Mouse (Mus musculus): ENCODE results near the gene Zfp820.
A peak's percentile ranks its signal among the peaks of the same experiment; 100 is the strongest.
"Not testable (repeated sequence)": the region's sequence is repeated elsewhere in the genome, so short reads cannot be mapped to it uniquely, and the experiment has no call there.

The Zfp820 gene

DNA sequence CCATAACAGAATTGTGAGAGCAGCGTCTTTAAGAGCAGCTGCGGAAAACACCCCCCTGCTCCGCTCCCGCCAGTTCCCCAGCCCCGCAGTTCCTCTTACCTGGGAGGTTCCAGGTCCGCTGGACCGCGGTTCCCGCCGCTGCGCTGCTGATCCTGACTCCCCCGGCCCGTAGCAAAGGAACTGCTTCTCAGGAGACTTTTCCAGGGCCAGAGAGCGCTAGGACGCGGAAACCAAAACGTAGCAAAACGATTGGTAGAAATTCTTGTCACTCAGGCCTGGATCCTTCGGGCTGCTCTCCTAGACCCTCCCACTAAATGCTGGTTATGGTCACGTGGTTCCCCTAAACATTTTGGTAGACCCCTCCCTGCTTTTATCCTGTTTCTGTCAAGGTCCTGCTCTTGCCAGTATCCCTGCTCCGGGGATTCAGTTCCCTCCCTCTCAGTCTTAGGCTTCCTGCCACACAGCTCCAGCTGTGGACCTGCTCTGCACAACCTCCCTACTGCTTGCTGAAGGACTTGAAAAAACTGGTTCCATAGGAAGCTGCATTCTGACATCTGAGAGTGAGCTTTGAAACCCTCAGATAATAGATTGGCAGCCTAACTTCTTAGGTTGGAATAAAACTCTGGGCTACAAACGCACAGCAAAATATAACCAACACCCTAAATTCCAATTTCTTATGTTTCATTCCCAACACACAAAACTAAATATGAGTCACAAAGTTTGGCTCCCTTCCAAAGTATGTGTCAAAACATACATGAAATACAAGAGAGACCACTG lies at the start of gene Zfp820:
Zfp820 (minus strand) TSS at position 228 of the 777 bp plus-strand sequence.
- peak; percentile 62 for DNase-seq

DNA sequence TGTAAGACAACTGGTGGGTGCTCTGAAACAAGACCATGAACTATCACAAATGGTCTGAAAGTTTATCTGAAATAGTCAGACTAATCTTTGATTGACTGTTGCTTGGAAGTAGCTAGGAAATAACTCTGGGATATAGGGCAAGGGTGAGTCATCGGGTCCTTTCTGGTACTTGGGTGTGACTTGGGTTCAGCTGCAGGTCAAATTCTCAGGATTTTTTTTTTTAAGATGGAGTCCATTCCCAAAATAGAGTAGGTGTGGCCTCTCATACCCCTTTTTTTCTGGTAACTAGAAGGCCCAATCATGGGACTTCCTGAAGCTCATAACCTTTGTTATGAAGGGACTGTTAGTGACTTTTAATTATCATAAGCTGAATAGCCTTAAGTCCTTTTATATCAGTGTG lies 25.7 kb upstream of the Zfp820 start:
- DNase-seq = no peak

GRCm38 (mm10) chr17:21846322-21846582 lies 680 bp upstream of the Zfp820 start:
- DNase-seq = not testable (repeated sequence)

DNA sequence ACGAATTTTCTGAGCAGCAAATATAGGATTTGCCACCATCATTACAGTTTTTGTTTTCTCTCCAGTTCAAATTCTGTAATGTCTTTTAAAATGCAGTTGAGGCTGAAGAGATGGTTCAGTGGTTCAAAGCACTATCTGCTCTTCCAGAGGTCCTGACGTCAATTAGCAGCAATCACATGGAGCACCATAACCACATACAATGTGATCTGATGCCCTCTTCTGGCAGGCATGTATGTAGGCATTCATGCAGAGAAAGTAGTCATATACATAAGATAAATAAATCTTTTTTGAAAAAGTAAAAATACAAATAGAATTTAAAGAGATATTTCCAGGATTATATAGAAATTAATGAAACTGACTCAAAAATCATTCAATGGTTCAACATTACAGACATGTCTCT lies 7.1 kb downstream of the Zfp820 start:
- DNase-seq = no peak

- not testable (repeated sequence) for DNase-seq
These were observed 44.2 kb downstream of the Zfp820 start for GRCm38 (mm10) chr17:21801373-21801772.

DNA sequence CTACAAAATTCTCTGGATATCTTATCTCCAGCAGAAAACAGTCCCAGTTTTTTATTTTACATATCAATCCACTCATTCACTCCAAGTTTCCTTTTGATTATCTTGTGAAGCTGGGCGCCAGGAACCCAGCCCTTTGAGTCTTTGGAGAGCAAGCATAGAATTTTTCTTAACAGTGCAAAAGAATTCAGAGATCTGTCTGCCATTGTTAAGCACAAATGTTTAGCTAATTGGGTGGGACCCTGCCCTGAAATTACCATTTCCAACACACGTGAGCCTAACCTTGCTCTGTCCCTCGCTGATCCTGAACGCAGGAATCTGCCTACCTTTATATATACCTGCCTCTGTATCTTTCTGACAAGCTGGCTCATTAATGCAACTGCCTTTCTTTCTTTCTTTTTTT lies 53.3 kb downstream of the Zfp820 start:
- DNase-seq = no peak

GRCm38 (mm10) chr17:21770336-21770735 lies 75.2 kb downstream of the Zfp820 start:
- DNase-seq = no peak
